Mouse (Mus musculus): Measurements from ENCODE around the gene Dexi.

- TF ChIP-seq CTCF (IDR thresholded peaks at IDR 0.05; ENCODE audit: low read depth, low read length): no peak
- TF ChIP-seq POLR2A (IDR thresholded peaks at IDR 0.05; ENCODE audit: extremely low read depth, insufficient read depth, low read length): no peak
These were observed 74.7 kb downstream of the Dexi start for GRCm38 (mm10) chr16:10468201-10468600.
